Mouse (Mus musculus): Measurements from ENCODE around the gene Sf3b5. TPM values are rescaled to one million over a fixed set of nuclear protein-coding genes. Genes with fewer than 3 reads are reported as not detected.

Gene Sf3b5
- 1 to 10 TPM in 7 of 26 experiments, under 1 TPM in 17, not detected in 2; 0.20 to 3.3 (median 0.65) TPM for total RNA-seq (2018; cell fraction: chromatin; rRNA removed)
- total RNA-seq (2018; cell fraction: cytosol; rRNA removed), result 10 to 100 TPM in 17 of 26 experiments, 1 to 10 TPM in 9; 8.0 to 14.5 (median 10.4) TPM
- total RNA-seq (2018; cell fraction: nucleus; rRNA removed), result 1 to 10 TPM; 1.2 to 6.9 (median 2.4) TPM
- 3.1 to 18.1 TPM (median 12.3 TPM) in 3 replicates for polyA plus RNA-seq (2018)

GRCm38 (mm10) chr10:13005043-13005442 lies at the start of gene Sf3b5:
Sf3b5 (plus strand) TSS chr10:13005343.
- H3K79me2 ChIP-seq (ENCODE audit: inconsistent target), result peaks cover 16% of the 10 kb centered on the region
- 88% methylated on average over 3 of the region's 3 CpGs for WGBS (ENCODE audit: missing documents)
- no peak within 1 kb of the TSS for H3K27ac ChIP-seq
- no peaks in the 10 kb centered on the region for H3K36me3 ChIP-seq (ENCODE audit: inconsistent target)
- no peak within 1 kb of the TSS for H3K4me3 ChIP-seq (ENCODE audit: inconsistent target)

GRCm38 (mm10) chr10:12955831-12956230 lies 49.3 kb upstream of the Sf3b5 start:
- WGBS (ENCODE audit: missing documents), result 0% methylated on average over 1 of the region's 1 CpGs
- no peak overlapping the region for H3K27ac ChIP-seq
- no peaks in the 10 kb centered on the region for H3K36me3 ChIP-seq (ENCODE audit: inconsistent target)
- H3K79me2 ChIP-seq (ENCODE audit: inconsistent target), result peaks cover 8% of the 10 kb centered on the region; the same call in 1 of the 2 replicates
- no peak overlapping the region for H3K4me3 ChIP-seq (ENCODE audit: inconsistent target)

- H3K4me3 ChIP-seq (ENCODE audit: inconsistent target), result no peak overlapping the region
- 31% methylated on average over 4 of the region's 4 CpGs for WGBS (ENCODE audit: missing documents)
- no peaks in the 10 kb centered on the region for H3K36me3 ChIP-seq (ENCODE audit: inconsistent target)
- peaks cover 13% of the 10 kb centered on the region; the same call in 1 of the 2 replicates for H3K79me2 ChIP-seq (ENCODE audit: inconsistent target)
- H3K27ac ChIP-seq, result no peak overlapping the region
Measured at GRCm38 (mm10) chr10:12957271-12957670, 47.9 kb upstream of the Sf3b5 start.

- WGBS (ENCODE audit: missing documents), result 90% methylated on average over 8 of the region's 8 CpGs
- Histone ChIP-seq H3K36me3 (ENCODE audit: inconsistent target) (no peaks in the 10 kb centered on the region), H3K27ac (no peak overlapping the region), H3K4me3 (ENCODE audit: inconsistent target) (no peak overlapping the region), H3K79me2 (ENCODE audit: inconsistent target) (peaks cover 5% of the 10 kb centered on the region; the same call in 1 of the 2 replicates)
Measured at GRCm38 (mm10) chr10:12961546-12961945, 43.6 kb upstream of the Sf3b5 start.

GRCm38 (mm10) chr10:12962238-12962637 lies 42.9 kb upstream of the Sf3b5 start:
- H3K4me3 ChIP-seq (ENCODE audit: inconsistent target), result no peak overlapping the region
- H3K27ac ChIP-seq, result no peak overlapping the region
- H3K36me3 ChIP-seq (ENCODE audit: inconsistent target), result no peaks in the 10 kb centered on the region
- H3K79me2 ChIP-seq (ENCODE audit: inconsistent target), result peaks cover 5% of the 10 kb centered on the region; the same call in 1 of the 2 replicates

GRCm38 (mm10) chr10:12963362-12964147 lies 41.6 kb upstream of the Sf3b5 start:
- Histone ChIP-seq H3K4me3 (ENCODE audit: inconsistent target) (peak overlapping the region; percentile 60), H3K36me3 (ENCODE audit: inconsistent target) (no peaks in the 10 kb centered on the region), H3K27ac (0 out of 2 replicates have a peak overlapping the region, but pooled peaks have one; percentile 24), H3K79me2 (ENCODE audit: inconsistent target) (peaks cover 5% of the 10 kb centered on the region; the same call in 1 of the 2 replicates)
- WGBS (ENCODE audit: missing documents), result 1% methylated on average over 27 of the region's 29 CpGs

GRCm38 (mm10) chr10:12964151-12965075 lies 40.7 kb upstream of the Sf3b5 start, which contains the start of gene Stx11:
Stx11 (minus strand) TSS chr10:12964298.
- 7% methylated on average over 51 of the region's 56 CpGs for WGBS (ENCODE audit: missing documents)
- Histone ChIP-seq H3K79me2 (ENCODE audit: inconsistent target) (peaks cover 5% of the 10 kb centered on the region; the same call in 1 of the 2 replicates), H3K27ac (0 out of 2 replicates have a peak within 1 kb of the TSS, but pooled peaks have one; percentile 24), H3K4me3 (ENCODE audit: inconsistent target) (peak within 1 kb of the TSS; percentile 60), H3K36me3 (ENCODE audit: inconsistent target) (no peaks in the 10 kb centered on the region)

- H3K36me3 ChIP-seq (ENCODE audit: inconsistent target), result no peaks in the 10 kb centered on the region
- no peak overlapping the region for H3K4me3 ChIP-seq (ENCODE audit: inconsistent target)
- H3K79me2 ChIP-seq (ENCODE audit: inconsistent target), result peaks cover 5% of the 10 kb centered on the region; the same call in 1 of the 2 replicates
- WGBS (ENCODE audit: missing documents), result 97% methylated on average over 5 of the region's 5 CpGs
- H3K27ac ChIP-seq, result no peak overlapping the region
Measured at GRCm38 (mm10) chr10:12965669-12966180, 39.4 kb upstream of the Sf3b5 start.

- H3K36me3 ChIP-seq (ENCODE audit: inconsistent target), result no peaks in the 10 kb centered on the region
- no peak overlapping the region for H3K4me3 ChIP-seq (ENCODE audit: inconsistent target)
- H3K79me2 ChIP-seq (ENCODE audit: inconsistent target), result no peaks in the 10 kb centered on the region
- no peak overlapping the region for H3K27ac ChIP-seq
- WGBS (ENCODE audit: missing documents), result 84% methylated on average over 6 of the region's 6 CpGs
Measured at GRCm38 (mm10) chr10:12974572-12974971, 30.6 kb upstream of the Sf3b5 start.

- 20% methylated on average over 3 of the region's 3 CpGs for WGBS (ENCODE audit: missing documents)
- H3K27ac ChIP-seq, result no peak overlapping the region
Measured at GRCm38 (mm10) chr10:12975461-12975860, 29.7 kb upstream of the Sf3b5 start.

GRCm38 (mm10) chr10:12975957-12976356 lies 29.2 kb upstream of the Sf3b5 start:
- H3K79me2 ChIP-seq (ENCODE audit: inconsistent target), result no peaks in the 10 kb centered on the region
- H3K36me3 ChIP-seq (ENCODE audit: inconsistent target), result no peaks in the 10 kb centered on the region
- no peak overlapping the region for H3K4me3 ChIP-seq (ENCODE audit: inconsistent target)
- H3K27ac ChIP-seq, result no peak overlapping the region
- 73% methylated on average over 7 of the region's 7 CpGs for WGBS (ENCODE audit: missing documents)

More at GRCm38 (mm10) chr10:12975461-12975860, 29.7 kb upstream of the Sf3b5 start:
- Histone ChIP-seq H3K4me3 (ENCODE audit: inconsistent target) (no peak overlapping the region), H3K36me3 (ENCODE audit: inconsistent target) (no peaks in the 10 kb centered on the region), H3K79me2 (ENCODE audit: inconsistent target) (no peaks in the 10 kb centered on the region)

- 60% methylated on average over 7 of the region's 7 CpGs for WGBS (ENCODE audit: missing documents)
- no peak overlapping the region for H3K27ac ChIP-seq
- no peak overlapping the region for H3K4me3 ChIP-seq (ENCODE audit: inconsistent target)
- no peaks in the 10 kb centered on the region for H3K79me2 ChIP-seq (ENCODE audit: inconsistent target)
- H3K36me3 ChIP-seq (ENCODE audit: inconsistent target), result no peaks in the 10 kb centered on the region
Measured at GRCm38 (mm10) chr10:12976552-12976951, 28.6 kb upstream of the Sf3b5 start.

- Histone ChIP-seq H3K27ac (no peak overlapping the region), H3K4me3 (ENCODE audit: inconsistent target) (no peak overlapping the region), H3K79me2 (ENCODE audit: inconsistent target) (no peaks in the 10 kb centered on the region), H3K36me3 (ENCODE audit: inconsistent target) (no peaks in the 10 kb centered on the region)
- WGBS (ENCODE audit: missing documents), result 94% methylated on average over 8 of the region's 9 CpGs
Measured at GRCm38 (mm10) chr10:12977787-12978212, 27.3 kb upstream of the Sf3b5 start.

GRCm38 (mm10) chr10:12981071-12981470 lies 24.1 kb upstream of the Sf3b5 start:
- Histone ChIP-seq H3K27ac (no peak overlapping the region), H3K36me3 (ENCODE audit: inconsistent target) (no peaks in the 10 kb centered on the region), H3K79me2 (ENCODE audit: inconsistent target) (no peaks in the 10 kb centered on the region), H3K4me3 (ENCODE audit: inconsistent target) (no peak overlapping the region)
- whole genome bisulfite sequencing (ENCODE audit: missing documents), result 92% methylated on average over 7 of the region's 7 CpGs

Measured in macrophage (primary cell).